Mouse (Mus musculus): Measurements from ENCODE around the gene Mphosph9. TPM values are rescaled to one million over a fixed set of nuclear protein-coding genes. Genes with fewer than 3 reads are reported as not detected.
"Not testable (repeated sequence)": the region's sequence is repeated elsewhere in the genome, so short reads cannot be mapped to it uniquely, and the experiment has no call there.

Gene Mphosph9
- polyA plus RNA-seq, 1 experiment from 2014 or later: 8.7 TPM

GRCm38 (mm10) chr5:124299307-124299706, 28.5 kb downstream of the Mphosph9 start:
- H3K9ac ChIP-seq; H3K4me2 ChIP-seq; H3K4me3 ChIP-seq; ATAC-seq; H3K27me3 ChIP-seq (replicated peaks); H3K4me1 ChIP-seq; H3K27ac ChIP-seq; H3K9me3 ChIP-seq (replicated peaks): not testable (repeated sequence)
- H3K36me3 ChIP-seq: peaks cover 68% of the 10 kb centered on the region
- WGBS (ENCODE audit: insufficient replicate concordance): 59% methylated on average over 4 of the region's 4 CpGs

GRCm38 (mm10) chr5:124296475-124296874, 31.3 kb downstream of the Mphosph9 start:
- ATAC-seq: no peak
- H3K4me1 ChIP-seq: no peaks in the 10 kb centered on the region
- no peaks in the 10 kb centered on the region for H3K27me3 ChIP-seq (replicated peaks)
- no peak overlapping the region for H3K4me2 ChIP-seq
- no peak overlapping the region for H3K4me3 ChIP-seq
- no peak overlapping the region for H3K27ac ChIP-seq
- 91% methylated on average over 4 of the region's 4 CpGs for WGBS (ENCODE audit: insufficient replicate concordance)
- H3K9ac ChIP-seq: no peak overlapping the region
- no peaks in the 10 kb centered on the region for H3K9me3 ChIP-seq (replicated peaks)
- H3K36me3 ChIP-seq: peaks cover 81% of the 10 kb centered on the region

- H3K9ac ChIP-seq: no peak overlapping the region
- H3K27me3 ChIP-seq (replicated peaks): no peaks in the 10 kb centered on the region
- peaks cover 94% of the 10 kb centered on the region for H3K36me3 ChIP-seq
- 86% methylated on average over 5 of the region's 5 CpGs for WGBS (ENCODE audit: insufficient replicate concordance)
- H3K27ac ChIP-seq: no peak overlapping the region
- no peaks in the 10 kb centered on the region for H3K4me1 ChIP-seq
- no peak for ATAC-seq
- no peak overlapping the region for H3K4me2 ChIP-seq
- no peaks in the 10 kb centered on the region for H3K9me3 ChIP-seq (replicated peaks)
- H3K4me3 ChIP-seq: no peak overlapping the region
Observed at GRCm38 (mm10) chr5:124293967-124294366, 33.8 kb downstream of the Mphosph9 start.

GRCm38 (mm10) chr5:124290216-124290615, 37.6 kb downstream of the Mphosph9 start:
- 77% methylated on average over 4 of the region's 4 CpGs for WGBS (ENCODE audit: insufficient replicate concordance)
- H3K4me1 ChIP-seq: no peaks in the 10 kb centered on the region
- no peak overlapping the region for H3K4me2 ChIP-seq
- ATAC-seq: no peak
- peaks cover 3% of the 10 kb centered on the region; the same call in 1 of the 2 replicates for H3K9me3 ChIP-seq (replicated peaks)
- H3K27me3 ChIP-seq (replicated peaks): no peaks in the 10 kb centered on the region
- no peak overlapping the region for H3K4me3 ChIP-seq
- H3K27ac ChIP-seq: no peak overlapping the region
- H3K36me3 ChIP-seq: peaks cover 94% of the 10 kb centered on the region
- H3K9ac ChIP-seq: no peak overlapping the region

GRCm38 (mm10) chr5:124287616-124288247, 40.0 kb downstream of the Mphosph9 start:
- no peak for ATAC-seq
- no peaks in the 10 kb centered on the region for H3K27me3 ChIP-seq (replicated peaks)
- no peak overlapping the region for H3K27ac ChIP-seq
- H3K9me3 ChIP-seq (replicated peaks): peaks cover 3% of the 10 kb centered on the region; the same call in 1 of the 2 replicates
- peaks cover 89% of the 10 kb centered on the region for H3K36me3 ChIP-seq
- 87% methylated on average over 6 of the region's 6 CpGs for WGBS (ENCODE audit: insufficient replicate concordance)
- no peaks in the 10 kb centered on the region for H3K4me1 ChIP-seq
- no peak overlapping the region for H3K9ac ChIP-seq
- no peak overlapping the region for H3K4me2 ChIP-seq
- no peak overlapping the region for H3K4me3 ChIP-seq

GRCm38 (mm10) chr5:124284330-124284729, 43.4 kb downstream of the Mphosph9 start:
- Histone ChIP-seq H3K9me3 (replicated peaks) (peaks cover 3% of the 10 kb centered on the region; the same call in 1 of the 2 replicates), H3K4me3 (no peak overlapping the region), H3K4me1 (no peaks in the 10 kb centered on the region), H3K36me3 (peaks cover 85% of the 10 kb centered on the region), H3K9ac (no peak overlapping the region), H3K27ac (no peak overlapping the region), H3K27me3 (replicated peaks) (no peaks in the 10 kb centered on the region), H3K4me2 (no peak overlapping the region)
- ATAC-seq: no peak
- 77% methylated on average over 3 of the region's 3 CpGs for WGBS (ENCODE audit: insufficient replicate concordance)

- no peak for ATAC-seq
- Histone ChIP-seq H3K9ac (no peak overlapping the region), H3K36me3 (peaks cover 85% of the 10 kb centered on the region)
Observed at GRCm38 (mm10) chr5:124282854-124283253, 44.9 kb downstream of the Mphosph9 start.

GRCm38 (mm10) chr5:124270226-124270625, 57.5 kb downstream of the Mphosph9 start:
- WGBS (ENCODE audit: insufficient replicate concordance): 82% methylated on average over 5 of the region's 5 CpGs
- Histone ChIP-seq H3K27me3 (replicated peaks) (no peaks in the 10 kb centered on the region), H3K9me3 (replicated peaks) (no peaks in the 10 kb centered on the region), H3K4me2 (no peak overlapping the region), H3K4me3 (no peak overlapping the region), H3K36me3 (peaks cover 29% of the 10 kb centered on the region), H3K9ac (no peak overlapping the region), H3K4me1 (peaks cover 21% of the 10 kb centered on the region), H3K27ac (no peak overlapping the region)
- no peak for ATAC-seq

More at GRCm38 (mm10) chr5:124282854-124283253, 44.9 kb downstream of the Mphosph9 start:
- no peak overlapping the region for H3K4me2 ChIP-seq
- H3K27ac ChIP-seq: no peak overlapping the region
- no peaks in the 10 kb centered on the region for H3K4me1 ChIP-seq
- H3K27me3 ChIP-seq (replicated peaks): no peaks in the 10 kb centered on the region
- H3K9me3 ChIP-seq (replicated peaks): peaks cover 2% of the 10 kb centered on the region; the same call in 1 of the 2 replicates
- H3K4me3 ChIP-seq: no peak overlapping the region
- 76% methylated on average over 2 of the region's 2 CpGs for WGBS (ENCODE audit: insufficient replicate concordance)

- no peak for ATAC-seq
- Histone ChIP-seq H3K9me3 (replicated peaks) (no peaks in the 10 kb centered on the region), H3K36me3 (peaks cover 29% of the 10 kb centered on the region)
Observed at GRCm38 (mm10) chr5:124269661-124270060, 58.1 kb downstream of the Mphosph9 start.

GRCm38 (mm10) chr5:124267652-124268051, 60.1 kb downstream of the Mphosph9 start:
- WGBS (ENCODE audit: insufficient replicate concordance): 23% methylated on average over 6 of the region's 6 CpGs
- Histone ChIP-seq H3K4me1 (peaks cover 21% of the 10 kb centered on the region), H3K4me2 (no peak overlapping the region), H3K9me3 (replicated peaks) (no peaks in the 10 kb centered on the region), H3K4me3 (no peak overlapping the region), H3K27ac (no peak overlapping the region), H3K27me3 (replicated peaks) (no peaks in the 10 kb centered on the region), H3K36me3 (peaks cover 45% of the 10 kb centered on the region), H3K9ac (no peak overlapping the region)
- ATAC-seq: no peak

More at GRCm38 (mm10) chr5:124269661-124270060, 58.1 kb downstream of the Mphosph9 start:
- H3K27ac ChIP-seq: no peak overlapping the region
- H3K9ac ChIP-seq: no peak overlapping the region
- WGBS (ENCODE audit: insufficient replicate concordance): 81% methylated on average over 11 of the region's 11 CpGs
- no peak overlapping the region for H3K4me2 ChIP-seq
- peaks cover 21% of the 10 kb centered on the region for H3K4me1 ChIP-seq
- H3K4me3 ChIP-seq: no peak overlapping the region
- H3K27me3 ChIP-seq (replicated peaks): no peaks in the 10 kb centered on the region

GRCm38 (mm10) chr5:124266821-124267220, 61.0 kb downstream of the Mphosph9 start:
- Histone ChIP-seq H3K27ac (no peak overlapping the region), H3K4me2 (no peak overlapping the region), H3K9ac (no peak overlapping the region), H3K4me3 (no peak overlapping the region), H3K4me1 (peaks cover 21% of the 10 kb centered on the region), H3K27me3 (replicated peaks) (no peaks in the 10 kb centered on the region), H3K9me3 (replicated peaks) (no peaks in the 10 kb centered on the region), H3K36me3 (peaks cover 53% of the 10 kb centered on the region)
- ATAC-seq: no peak
- 19% methylated on average over 6 of the region's 6 CpGs for WGBS (ENCODE audit: insufficient replicate concordance)

GRCm38 (mm10) chr5:124263246-124263645, 64.5 kb downstream of the Mphosph9 start:
- peaks cover 21% of the 10 kb centered on the region for H3K4me1 ChIP-seq
- no peak overlapping the region for H3K4me3 ChIP-seq
- H3K27ac ChIP-seq: no peak overlapping the region
- H3K9me3 ChIP-seq (replicated peaks): no peaks in the 10 kb centered on the region
- peaks cover 71% of the 10 kb centered on the region for H3K36me3 ChIP-seq
- no peaks in the 10 kb centered on the region for H3K27me3 ChIP-seq (replicated peaks)
- H3K9ac ChIP-seq: no peak overlapping the region
- 88% methylated on average over 4 of the region's 4 CpGs for WGBS (ENCODE audit: insufficient replicate concordance)
- H3K4me2 ChIP-seq: no peak overlapping the region
- ATAC-seq: no peak

- no peak overlapping the region for H3K4me2 ChIP-seq
- H3K36me3 ChIP-seq: peaks cover 82% of the 10 kb centered on the region
- no peak for ATAC-seq
- no peaks in the 10 kb centered on the region for H3K9me3 ChIP-seq (replicated peaks)
- WGBS (ENCODE audit: insufficient replicate concordance): 81% methylated on average over 4 of the region's 4 CpGs
- H3K4me3 ChIP-seq: no peak overlapping the region
- H3K9ac ChIP-seq: no peak overlapping the region
- H3K4me1 ChIP-seq: peaks cover 13% of the 10 kb centered on the region
- H3K27me3 ChIP-seq (replicated peaks): no peaks in the 10 kb centered on the region
- H3K27ac ChIP-seq: no peak overlapping the region
Observed at GRCm38 (mm10) chr5:124262090-124262489, 65.7 kb downstream of the Mphosph9 start.
